Mouse (Mus musculus): ENCODE results near the gene Vegfa.

DNA sequence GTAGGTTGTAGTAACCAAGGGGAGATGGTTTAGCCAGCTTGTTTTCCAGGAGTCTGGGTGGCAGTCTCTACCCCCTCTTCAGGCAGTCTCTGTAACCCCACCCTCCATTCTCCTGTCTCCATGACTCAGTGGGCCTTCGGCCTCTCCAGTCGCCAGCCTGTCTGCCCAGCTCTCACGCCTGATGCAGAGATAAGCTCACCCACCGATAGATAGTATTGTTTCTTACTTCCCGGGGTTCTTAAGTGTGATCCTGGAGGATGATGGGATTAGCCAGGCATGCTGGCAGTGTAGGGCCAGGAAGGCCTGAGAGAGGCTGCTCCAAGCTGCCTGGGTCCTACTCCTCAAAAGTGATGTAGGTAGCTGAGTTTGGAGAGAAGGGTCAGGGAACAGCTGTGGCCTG is 48.9 kb upstream of the Vegfa start:
- TF ChIP-seq POLR2A (IDR thresholded peaks at IDR 0.05; ENCODE audit: low read depth, low read length) (no peak), CTCF (IDR thresholded peaks at IDR 0.05; ENCODE audit: extremely low read depth, insufficient read depth, insufficient read length, insufficient replicate concordance) (no peak)

All from spleen, adult 2 months (tissue).